Comparison of ENCODE assay signal across 9 mouse cellular contexts in genomic region chr9:40616426-40617035, GRCm38 (mm10). TPM values are rescaled to one million over a fixed set of nuclear protein-coding genes. Genes with fewer than 3 reads are reported as not detected.
DNase-seq lines count a peak whose midpoint lies in the region; ATAC-seq and TF ChIP-seq lines count a peak whose summit lies in the region.
"Had no signal": no experiment of that assay in that cellular context is flagged by ENCODE, and none has a peak within 500 bp of the region (broad histone marks: within the 10 kb centered on the region; RNA-seq: fewer than 3 reads in every experiment).

No protein-coding gene starts in this region.

- DNase-seq in CD4-positive, CD25-positive, alpha-beta regulatory T cell, adult 2 months (ENCODE audit: low read depth, low spot score): peak; percentile 74
- peak; percentile 94 for DNase-seq in brain, embryonic 14.5 days (ENCODE audit: low read depth)
- DNase-seq in spleen, postnatal 36 days (ENCODE audit: low spot score in 2 of 2): peak; percentile 53 to 60

- H3K27ac ChIP-seq in heart, embryonic 11.5 days (ENCODE audit: low read depth, low read length): no peak overlapping the region
- no peak overlapping the region for H3K27ac ChIP-seq in kidney, embryonic 15.5 days
- no peak overlapping the region for H3K27ac ChIP-seq in limb, embryonic 15.5 days
- peak overlapping the region; percentile 75 for H3K27ac ChIP-seq in midbrain, embryonic 16.5 days (ENCODE audit: low read length)

- peak overlapping the region; percentile 69 for H3K4me2 ChIP-seq in heart, embryonic 11.5 days
- peak overlapping the region; percentile 63 for H3K4me2 ChIP-seq in kidney, embryonic 15.5 days
- peak overlapping the region; percentile 50 for H3K4me2 ChIP-seq in limb, embryonic 15.5 days
- peak overlapping the region; percentile 60 for H3K4me2 ChIP-seq in midbrain, embryonic 16.5 days (ENCODE audit: low read length)

- H3K4me1 ChIP-seq in heart, embryonic 11.5 days (ENCODE audit: control insufficient read depth, insufficient read depth, low read length): peaks cover 9% of the 10 kb centered on the region
- H3K4me1 ChIP-seq in kidney, embryonic 15.5 days: peaks cover 24% of the 10 kb centered on the region
- peaks cover 17% of the 10 kb centered on the region for H3K4me1 ChIP-seq in limb, embryonic 15.5 days
- peaks cover 25% of the 10 kb centered on the region for H3K4me1 ChIP-seq in midbrain, embryonic 16.5 days (ENCODE audit: control insufficient read depth, insufficient read depth, low read length)

- peak overlapping the region; percentile 39 for H3K4me3 ChIP-seq in heart, embryonic 11.5 days (ENCODE audit: low read depth, low read length)
- H3K4me3 ChIP-seq in kidney, embryonic 15.5 days (replicated peaks): peak overlapping the region; percentile 31
- H3K4me3 ChIP-seq in limb, embryonic 15.5 days: peak overlapping the region; percentile 29
- H3K4me3 ChIP-seq in midbrain, embryonic 16.5 days (ENCODE audit: low read depth, low read length): peak overlapping the region; percentile 29
- H3K4me3 ChIP-seq: erythroblast, embryonic 14.5 days had no signal

- peak; percentile 82; the same call in 1 of the 2 replicates for TF ChIP-seq CTCF in brain, embryonic 14.5 days (IDR thresholded peaks at IDR 0.05; ENCODE audit: borderline replicate concordance, extremely low read depth, insufficient read depth, insufficient read length)

- 2% methylated on average over 11 of the region's 11 CpGs for WGBS in heart, embryonic 11.5 days (ENCODE audit: insufficient replicate concordance)
- 3% methylated on average over 11 of the region's 11 CpGs for WGBS in kidney, embryonic 15.5 days
- WGBS in limb, embryonic 15.5 days: 4% methylated on average over 11 of the region's 11 CpGs
- WGBS in midbrain, embryonic 16.5 days: under 1% methylated on average over 11 of the region's 11 CpGs

- 0 out of 2 replicates have a peak, but pooled peaks cover 3% of the 10 kb centered on the region for H3K9me3 ChIP-seq in heart, embryonic 11.5 days (replicated peaks; ENCODE audit: control insufficient read depth, low read length)
- H3K9me3 ChIP-seq in kidney, embryonic 15.5 days (replicated peaks): no peaks in the 10 kb centered on the region
- no peaks in the 10 kb centered on the region for H3K9me3 ChIP-seq in limb, embryonic 15.5 days
- no peaks in the 10 kb centered on the region for H3K9me3 ChIP-seq in midbrain, embryonic 16.5 days (replicated peaks; ENCODE audit: control insufficient read depth, low read length, poor library complexity, severe bottlenecking)

- no peaks in the 10 kb centered on the region for H3K27me3 ChIP-seq in heart, embryonic 11.5 days (ENCODE audit: control insufficient read depth, insufficient read depth, low read length)
- no peaks in the 10 kb centered on the region for H3K27me3 ChIP-seq in kidney, embryonic 15.5 days
- H3K27me3 ChIP-seq in limb, embryonic 15.5 days: peaks cover 15% of the 10 kb centered on the region; the same call in 1 of the 2 replicates
- H3K27me3 ChIP-seq in midbrain, embryonic 16.5 days (ENCODE audit: control insufficient read depth, insufficient read depth, low read depth, low read length): no peaks in the 10 kb centered on the region

- no peaks in the 10 kb centered on the region for H3K36me3 ChIP-seq in heart, embryonic 11.5 days (ENCODE audit: control insufficient read depth, insufficient read depth, low read length)
- no peaks in the 10 kb centered on the region for H3K36me3 ChIP-seq in kidney, embryonic 15.5 days
- H3K36me3 ChIP-seq in limb, embryonic 15.5 days: no peaks in the 10 kb centered on the region
- no peaks in the 10 kb centered on the region for H3K36me3 ChIP-seq in midbrain, embryonic 16.5 days (ENCODE audit: control insufficient read depth, insufficient read depth, low read length)

- peak; percentile 12; the same call in 1 of the 2 replicates for TF ChIP-seq POLR2A in brain, embryonic 14.5 days (IDR thresholded peaks at IDR 0.05; ENCODE audit: borderline replicate concordance, extremely low read depth, insufficient read depth, insufficient read length, poor library complexity, severe bottlenecking)

- peak; percentile 85 for ATAC-seq in erythroblast, adult 5-6 weeks (replicated peaks; ENCODE audit: low FRiP score, poor library complexity, severe bottlenecking)
- ATAC-seq in heart, embryonic 11.5 days (replicated peaks; ENCODE audit: insufficient number of reproducible peaks, low FRiP score, low TSS enrichment): no peak
- ATAC-seq in kidney, embryonic 15.5 days (replicated peaks; ENCODE audit: low FRiP score): peak; percentile 79
- no peak for ATAC-seq in limb, embryonic 15.5 days (ENCODE audit: insufficient number of reproducible peaks, low FRiP score, low TSS enrichment, low read depth)
- ATAC-seq in midbrain, embryonic 16.5 days: peak; percentile 86

- H3K9ac ChIP-seq in heart, embryonic 11.5 days (ENCODE audit: low read depth, low read length): peak overlapping the region; percentile 54; the same call in 1 of the 2 replicates
- 0 out of 2 replicates have a peak overlapping the region, but pooled peaks have one; percentile 14 for H3K9ac ChIP-seq in kidney, embryonic 15.5 days
- H3K9ac ChIP-seq in limb, embryonic 15.5 days: no peak overlapping the region
- peak overlapping the region; percentile 42 for H3K9ac ChIP-seq in midbrain, embryonic 16.5 days (ENCODE audit: low read depth, low read length)

RNA-seq across cellular contexts. Expression of gene Gm21915, which starts 53.9 kb away (rescaled TPM):
- polyA plus RNA-seq in brain, embryonic 14.5 days (2012; rRNA removed): not detected in 2 replicates
- not detected in 2 replicates for total RNA-seq in erythroblast, adult 5-6 weeks (2015; ENCODE audit: low replicate concordance)
- not detected in 2 replicates for total RNA-seq in erythroblast, adult 5-6 weeks (2017; ENCODE audit: low replicate concordance)
- not detected in 2 replicates for polyA plus RNA-seq in heart, embryonic 11.5 days (2014; fragmentation: Nextera tagmentation; extraction: Ambion mirVana)
- polyA plus RNA-seq in kidney, embryonic 15.5 days (2015; fragmentation: Nextera tagmentation; extraction: Ambion mirVana): not detected in 2 replicates
- polyA plus RNA-seq in limb, embryonic 15.5 days (2015; fragmentation: Nextera tagmentation; extraction: Ambion mirVana): not detected in 2 replicates
- polyA plus RNA-seq in midbrain, embryonic 16.5 days (2015; fragmentation: Nextera tagmentation; extraction: Ambion mirVana): not detected in 2 replicates
- polyA plus RNA-seq: erythroblast, embryonic 14.5 days had no signal

Comparison
In these comparisons a context has a peak if more than half of its experiments do, and no peak if none do; other contexts are left out.
1. ATAC-seq: peak in erythroblast, adult 5-6 weeks (single experiment), kidney, embryonic 15.5 days (single experiment) and midbrain, embryonic 16.5 days (single experiment); none in heart, embryonic 11.5 days (single experiment) and limb, embryonic 15.5 days (single experiment).
2. Peak in every context shown above with its lines, with median percentiles within 50 percentile points of each other: DNase-seq, H3K4me2 ChIP-seq and H3K4me3 ChIP-seq.